Mouse (Mus musculus) MEL (cell line): ENCODE results near the gene Sbk2. TPM values are rescaled to one million over a fixed set of nuclear protein-coding genes. Genes with fewer than 3 reads are reported as not detected.

ENCODE experiments used
- DNase-seq: peaks from one replicate; pipeline ENCODE4 v3.0.0; 2011; ENCODE audit warnings: low read depth, low spot score
- H3K27ac ChIP-seq: 2 replicates; pipeline ENCODE4 v1.5.1; 2012; ENCODE audit warnings: low read depth, mild to moderate bottlenecking, control low read depth, low read length, moderate library complexity; ENCODE audit not compliant: control insufficient read depth
- H3K27me3 ChIP-seq, 2 experiments: fragments of 150-350 bp in 1 of 2; sonication (generic) in 1 of 2; 2 replicates each; pipeline ENCODE4 v1.6.1; 2012; ENCODE audit warnings: low read length in 2 of 2, mild to moderate bottlenecking in 2 of 2, improper control_type of control experiment in 1 of 2, moderate library complexity in 1 of 2; ENCODE audit not compliant: insufficient read depth in 2 of 2, control insufficient read depth in 1 of 2
- H3K36me3 ChIP-seq, 2 experiments: 2 replicates each; pipeline ENCODE4 v1.6.1; 2012 to 2014; ENCODE audit warnings: low read length in 2 of 2, improper control_type of control experiment in 1 of 2, inconsistent platforms in 1 of 2, mild to moderate bottlenecking in 1 of 2; ENCODE audit not compliant: insufficient read depth in 2 of 2, control insufficient read depth in 1 of 2
- H3K4me1 ChIP-seq, 2 experiments: fragments of 150-350 bp in 1 of 2; sonication (generic) in 1 of 2; 2 replicates each; pipeline ENCODE4 v1.6.1; 2012; ENCODE audit warnings: low read length in 2 of 2, improper control_type of control experiment in 1 of 2, mild to moderate bottlenecking in 1 of 2; ENCODE audit not compliant: insufficient read depth in 2 of 2, control insufficient read depth in 1 of 2
- H3K4me3 ChIP-seq, 2 experiments: fragments of 150-350 bp in 1 of 2; sonication (generic) in 1 of 2; 2 replicates each; pipeline ENCODE4 v1.5.1; 2012; ENCODE audit warnings: low read depth in 2 of 2, low read length in 2 of 2, mild to moderate bottlenecking in 2 of 2, moderate library complexity in 2 of 2, control low read depth in 1 of 2, improper control_type of control experiment in 1 of 2; ENCODE audit not compliant: control insufficient read depth in 1 of 2, insufficient read depth in 1 of 2
- H3K79me2 ChIP-seq: 2 replicates; pipeline ENCODE4 v1.6.1; 2012; ENCODE audit warnings: mild to moderate bottlenecking, low read length, moderate library complexity; ENCODE audit not compliant: control insufficient read depth, poor library complexity, insufficient read depth
- H3K9ac ChIP-seq: 2 replicates; pipeline ENCODE4 v1.6.1; 2012; ENCODE audit warnings: low read depth, mild to moderate bottlenecking, control low read depth, low read length, moderate library complexity; ENCODE audit not compliant: control insufficient read depth, poor library complexity, severe bottlenecking
- H3K9me3 ChIP-seq: fragments of 150-350 bp; sonication (generic); replicated peaks from 2 replicates; pipeline ENCODE4 v1.6.1; 2012; ENCODE audit warnings: mild to moderate bottlenecking, low read length, improper control_type of control experiment, moderate library complexity; ENCODE audit not compliant: insufficient read depth
- CTCF ChIP-seq, 3 experiments: IDR thresholded peaks in 2 of 3; conservative IDR thresholded peaks in 1 of 3; 2 replicates each; pipeline ENCODE4 v1.5.1; 2011 to 2012; ENCODE audit warnings: low read length in 3 of 3, low read depth in 2 of 3, mild to moderate bottlenecking in 2 of 3, improper control_type of control experiment in 1 of 3, inconsistent platforms in 1 of 3, mixed read lengths in 1 of 3, moderate library complexity in 1 of 3; ENCODE audit not compliant: control insufficient read depth in 1 of 3, insufficient read depth in 1 of 3, poor library complexity in 1 of 3, severe bottlenecking in 1 of 3
- ELF1 ChIP-seq: IDR thresholded peaks from 2 replicates; pipeline ENCODE4 v1.6.1; 2014; ENCODE audit warnings: low read depth, mild to moderate bottlenecking, inconsistent platforms, low read length, improper control_type of control experiment, moderate library complexity
- EP300 ChIP-seq, 2 experiments: IDR thresholded peaks; 2 replicates each; pipeline ENCODE4 v1.6.1; 2011; ENCODE audit warnings: improper control_type of control experiment in 2 of 2, low read length in 2 of 2, low read depth in 1 of 2, mild to moderate bottlenecking in 1 of 2
- GABPA ChIP-seq: IDR thresholded peaks from 2 replicates; pipeline ENCODE4 v1.6.1; 2012; ENCODE audit warnings: low read depth, mild to moderate bottlenecking, inconsistent platforms, low read length, improper control_type of control experiment, moderate library complexity
- JUND ChIP-seq: IDR thresholded peaks from 2 replicates; pipeline ENCODE4 v1.6.1; 2011; ENCODE audit warnings: low read depth, mild to moderate bottlenecking, improper control_type of control experiment, low read length
- MAFK ChIP-seq: IDR thresholded peaks from 2 replicates; pipeline ENCODE4 v1.6.1; 2011; ENCODE audit warnings: low read depth, mild to moderate bottlenecking, low read length, improper control_type of control experiment, borderline replicate concordance
- MAX ChIP-seq: IDR thresholded peaks from 2 replicates; pipeline ENCODE4 v1.6.1; 2011; ENCODE audit warnings: low read length, improper control_type of control experiment
- MXI1 ChIP-seq: IDR thresholded peaks from 2 replicates; pipeline ENCODE4 v1.6.1; 2011; ENCODE audit warnings: mild to moderate bottlenecking, low read depth, low read length, improper control_type of control experiment
- NRF1 ChIP-seq: IDR thresholded peaks from 2 replicates; pipeline ENCODE4 v1.6.1; 2014; ENCODE audit warnings: low read depth, mild to moderate bottlenecking, inconsistent platforms, low read length, improper control_type of control experiment, moderate library complexity; ENCODE audit not compliant: poor library complexity, insufficient read depth, severe bottlenecking
- POLR2AphosphoS2 ChIP-seq: IDR thresholded peaks from 2 replicates; pipeline ENCODE4 v1.6.1; 2011; ENCODE audit warnings: low read length, improper control_type of control experiment
- POLR2AphosphoS5 ChIP-seq: IDR thresholded peaks from 2 replicates; pipeline ENCODE4 v1.6.1; 2012; ENCODE audit warnings: low read depth, borderline replicate concordance, mild to moderate bottlenecking, inconsistent platforms, low read length, moderate library complexity, mixed read lengths
- RAD21 ChIP-seq: IDR thresholded peaks from 2 replicates; pipeline ENCODE4 v1.6.1; 2011; ENCODE audit warnings: mild to moderate bottlenecking, low read depth, low read length, improper control_type of control experiment
- RCOR1 ChIP-seq: IDR thresholded peaks from 2 replicates; pipeline ENCODE4 v1.6.1; 2012; ENCODE audit warnings: low read depth, mild to moderate bottlenecking, inconsistent platforms, low read length, improper control_type of control experiment
- SMC3 ChIP-seq: IDR thresholded peaks from 2 replicates; pipeline ENCODE4 v1.6.1; 2011; ENCODE audit warnings: low read depth, low read length, improper control_type of control experiment
- UBTF ChIP-seq: IDR thresholded peaks from 2 replicates; pipeline ENCODE4 v1.6.1; 2012; ENCODE audit warnings: low read depth, mild to moderate bottlenecking, inconsistent platforms, low read length, improper control_type of control experiment, moderate library complexity, borderline replicate concordance; ENCODE audit not compliant: insufficient read depth
- USF2 ChIP-seq, 2 experiments: IDR thresholded peaks; 2 replicates each; pipeline ENCODE4 v1.6.1; 2011 to 2012; ENCODE audit warnings: improper control_type of control experiment in 2 of 2, low read length in 2 of 2, borderline replicate concordance in 1 of 2, inconsistent platforms in 1 of 2, low read depth in 1 of 2, mild to moderate bottlenecking in 1 of 2; ENCODE audit not compliant: insufficient read depth in 1 of 2
- ZKSCAN1 ChIP-seq: IDR thresholded peaks from 2 replicates; pipeline ENCODE4 v1.6.1; 2012; ENCODE audit warnings: low read depth, mild to moderate bottlenecking, inconsistent platforms, low read length, improper control_type of control experiment, moderate library complexity
- polyA plus RNA-seq, 2 experiments: library from polyadenylated mRNA; stranded (reverse) in 1 of 2; unstranded in 1 of 2; fragments of >175 nt in 1 of 2; fragments of >200 nt in 1 of 2; gene quantifications; 2 replicates each; pipeline versions ENCODE4 v1.2.1 to v1.2.4; 2012; ENCODE audit warnings: low replicate concordance in 2 of 2, low read depth in 1 of 2; ENCODE audit not compliant: insufficient read length in 2 of 2, insufficient read depth in 1 of 2, missing spikeins in 1 of 2
- total RNA-seq: library from RNA; depleted of rRNA; stranded (reverse); fragments of 300-350 nt; gene quantifications from 2 replicates; pipeline ENCODE4 v1.2.3, GENCODE M21; 2012

The Sbk2 gene
- total and polyA plus RNA-seq, 3 experiments, result not detected

- Histone ChIP-seq H3K27me3 (no peaks in the 10 kb centered on the region), H3K9me3 (no peaks in the 10 kb centered on the region), H3K36me3 (peaks cover 0 to 2% of the 10 kb centered on the region in 2 experiments; a peak in 2 of 4 replicates), H3K27ac (no peak overlapping the region), H3K9ac (no peak overlapping the region), H3K4me3 (no peak overlapping the region), H3K4me1 (no peaks in the 10 kb centered on the region), H3K79me2 (peaks cover 2% of the 10 kb centered on the region; the same call in 1 of the 2 replicates)
- no peak for DNase-seq
- TF ChIP-seq GABPA (no peak), POLR2AphosphoS2 (peak; percentile 72)
Measured at GRCm38 (mm10) chr7:4920976-4921823, 43.0 kb downstream of the Sbk2 start.

- Histone ChIP-seq H3K9me3 (no peaks in the 10 kb centered on the region), H3K4me3 (no peak overlapping the region), H3K4me1 (no peaks in the 10 kb centered on the region), H3K9ac (no peak overlapping the region), H3K27me3 (no peaks in the 10 kb centered on the region), H3K79me2 (peaks cover 4% of the 10 kb centered on the region; the same call in 1 of the 2 replicates), H3K36me3 (peaks cover 0 to 4% of the 10 kb centered on the region in 2 experiments; a peak in 2 of 4 replicates), H3K27ac (no peak overlapping the region)
- DNase-seq, result no peak
- TF ChIP-seq CTCF (IDR thresholded peaks at IDR 0.05 in 2 of 3, conservative IDR thresholded peaks at IDR 0.05 in 1 of 3; ENCODE audit: control insufficient read depth in 1 of 3, insufficient read depth in 1 of 3, low read depth in 2 of 3, low read length in 3 of 3, poor library complexity in 1 of 3, severe bottlenecking in 1 of 3), result no peak
- TF ChIP-seq MAFK, result no peak
- no peak for TF ChIP-seq MAX
- no peak for TF ChIP-seq EP300 (IDR thresholded peaks at IDR 0.05; ENCODE audit: low read depth in 1 of 2, low read length in 2 of 2)
- no peak for TF ChIP-seq RCOR1
- no peak for TF ChIP-seq POLR2AphosphoS5
- no peak for TF ChIP-seq ZKSCAN1
- no peak for TF ChIP-seq MXI1
- TF ChIP-seq JUND, result no peak
- no peak for TF ChIP-seq ELF1
- TF ChIP-seq NRF1, result no peak
- TF ChIP-seq USF2 (IDR thresholded peaks at IDR 0.05; ENCODE audit: borderline replicate concordance in 1 of 2, insufficient read depth in 1 of 2, low read depth in 1 of 2, low read length in 2 of 2), result no peak
- TF ChIP-seq UBTF, result no peak
- no peak for TF ChIP-seq SMC3
- no peak for TF ChIP-seq RAD21
Measured at GRCm38 (mm10) chr7:4920496-4920895, 43.7 kb downstream of the Sbk2 start.
